Mouse (Mus musculus): ENCODE data around the gene Gfod1. TPM values are rescaled to one million over a fixed set of nuclear protein-coding genes. Genes with fewer than 3 reads are reported as not detected.

Gene Gfod1
- total RNA-seq, 2 experiments from 2014 or later = 59.1 to 69.9 TPM

DNA sequence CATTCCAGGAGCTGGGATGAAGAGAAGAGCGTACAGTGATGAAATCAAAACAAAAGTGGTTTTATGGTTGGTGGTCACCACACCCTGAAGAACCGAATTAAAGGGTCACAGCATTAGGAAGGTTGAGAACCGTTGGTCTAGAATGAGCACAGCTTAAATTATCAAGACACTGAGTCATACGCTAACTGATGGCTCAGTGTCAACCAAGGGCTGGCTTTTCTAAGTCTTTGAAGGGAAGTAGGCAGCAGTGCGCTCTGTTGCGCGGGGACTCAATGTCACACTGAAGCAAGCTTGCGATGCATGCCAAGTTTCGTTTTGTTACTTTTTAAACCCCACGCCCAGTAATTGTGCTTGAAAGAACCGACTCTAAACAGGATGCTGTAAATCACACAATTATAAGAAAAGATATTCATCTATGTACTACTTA is 64.2 kb downstream of the Gfod1 start:
- intact Hi-C loops (cut with DNase I) = no loop called here
- DNase-seq (ENCODE audit: low spot score in 2 of 2) = peak; percentile 52 to 74

DNA sequence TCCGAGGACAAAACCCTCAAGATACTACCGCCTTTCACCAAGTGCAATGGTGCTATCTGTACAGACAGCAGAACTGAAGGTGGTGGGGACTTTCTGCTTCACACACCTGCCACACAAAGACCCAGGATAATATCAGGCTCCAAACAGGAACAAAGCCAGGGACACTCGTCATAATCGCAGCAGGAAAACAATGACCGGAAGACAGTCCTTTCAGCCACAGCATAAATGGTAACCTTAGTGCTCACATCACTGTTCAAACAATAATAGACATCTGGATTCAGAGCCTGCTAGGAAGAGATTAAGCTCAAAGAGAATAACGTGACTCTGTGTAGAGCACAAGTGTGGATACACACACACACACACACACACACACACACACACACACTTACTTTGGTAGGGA is 67.3 kb downstream of the Gfod1 start:
- no peak for DNase-seq (ENCODE audit: low spot score in 2 of 2)
- intact Hi-C loops (cut with DNase I) = no loop called here

DNA sequence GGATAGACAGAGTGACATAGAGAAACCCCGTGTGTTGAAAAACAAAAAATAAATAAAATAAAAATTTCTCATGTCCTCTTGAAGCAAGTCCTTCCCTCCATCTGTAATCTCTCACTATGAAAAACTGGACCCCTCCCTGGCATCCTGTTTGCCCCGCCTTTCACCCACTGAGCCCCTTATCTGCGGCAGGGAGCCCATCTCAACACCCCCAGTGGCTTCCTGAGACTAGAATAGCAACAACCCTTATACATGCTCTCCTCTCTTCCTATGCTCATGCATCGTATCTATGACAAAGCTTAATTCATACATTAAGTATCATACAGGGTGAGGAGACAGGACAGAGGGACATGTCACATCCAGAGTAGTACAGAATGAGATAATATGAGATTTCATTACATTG is 68.0 kb downstream of the Gfod1 start:
- intact Hi-C loops (cut with DNase I) = no loop called here
- DNase-seq (ENCODE audit: low spot score in 2 of 2) = no peak

DNA sequence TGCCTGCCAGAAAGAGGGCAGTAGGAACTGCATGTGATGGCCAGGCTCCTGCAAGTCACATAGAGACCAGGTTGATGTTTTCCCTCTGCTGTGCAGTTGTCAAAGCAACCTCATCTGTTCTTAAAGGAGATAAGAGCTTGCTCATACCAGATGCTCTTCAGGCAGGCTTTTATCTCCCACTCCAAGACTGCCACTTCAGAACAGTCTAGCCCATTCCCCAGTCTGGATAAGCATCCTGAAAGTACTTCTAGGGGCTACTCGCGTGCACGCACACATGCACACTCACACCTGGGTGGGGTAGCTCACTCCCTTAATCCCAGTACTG is 68.4 kb downstream of the Gfod1 start:
- peak in 1 of 2 experiments; percentile 59 for DNase-seq (ENCODE audit: low spot score in 2 of 2)
- intact Hi-C loops (cut with DNase I) = no loop called here

DNA sequence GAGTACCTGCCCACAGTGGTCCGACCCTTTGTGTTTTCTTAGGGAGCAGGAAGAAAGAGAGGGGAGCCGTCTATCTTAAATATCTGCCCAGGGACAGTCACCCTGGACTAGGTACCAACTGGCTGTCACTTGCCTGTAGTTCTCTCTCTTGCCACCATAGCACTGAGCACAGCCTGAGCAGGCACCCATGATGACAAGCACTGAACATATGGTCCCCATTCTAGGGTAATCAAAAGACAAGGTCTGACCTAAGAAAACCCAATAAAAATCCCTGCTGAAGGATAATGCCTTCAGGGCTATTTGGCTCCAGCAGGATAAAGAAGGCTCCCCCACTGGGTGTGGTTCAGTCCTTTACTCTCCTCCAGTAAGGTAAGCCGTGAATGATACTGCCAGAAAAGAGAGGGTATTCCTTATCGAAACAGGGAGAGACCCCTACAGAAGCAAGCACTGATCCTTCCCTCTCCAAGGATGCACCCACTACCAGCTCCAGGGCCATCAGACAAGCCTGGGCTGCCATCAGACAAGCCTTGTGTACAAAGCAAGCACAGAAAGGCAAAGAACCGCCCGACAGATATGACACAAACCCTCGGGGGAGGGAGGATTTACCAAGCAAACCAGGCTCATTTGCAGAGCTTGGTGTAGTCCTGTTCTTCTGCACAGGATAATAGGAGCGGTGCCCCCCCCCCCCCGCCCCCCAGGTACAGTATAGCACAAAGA is 68.9 kb downstream of the Gfod1 start:
- intact Hi-C loops (cut with DNase I) = loop anchor here (5.0 kb wide), 1 partner anchor 37 kb away; no protein-coding TSS in a partner anchor
- no peak for DNase-seq (ENCODE audit: low spot score in 2 of 2)

DNA sequence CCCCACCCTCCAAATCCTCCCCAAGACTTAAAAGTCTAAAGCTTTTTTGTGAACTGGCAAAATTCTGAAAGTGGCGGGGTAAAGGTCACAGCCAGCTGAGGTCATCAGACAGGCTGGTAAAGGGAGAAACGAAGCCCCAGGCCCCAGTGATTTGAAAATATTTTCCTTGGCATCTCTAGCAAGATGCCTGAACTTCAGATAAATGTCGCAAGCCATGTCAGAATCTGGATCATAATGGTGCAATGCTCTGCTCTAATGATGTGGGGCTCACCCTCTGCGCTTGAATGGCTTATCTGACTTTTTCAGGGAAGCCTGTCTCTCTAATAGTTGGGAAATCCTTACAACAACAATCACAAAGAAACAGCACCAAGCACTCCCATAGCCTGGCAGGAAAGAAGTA is 70.6 kb downstream of the Gfod1 start:
- intact Hi-C loops (cut with DNase I) = loop anchor here (5.0 kb wide), 1 partner anchor 39 kb away; no protein-coding TSS in a partner anchor

DNA sequence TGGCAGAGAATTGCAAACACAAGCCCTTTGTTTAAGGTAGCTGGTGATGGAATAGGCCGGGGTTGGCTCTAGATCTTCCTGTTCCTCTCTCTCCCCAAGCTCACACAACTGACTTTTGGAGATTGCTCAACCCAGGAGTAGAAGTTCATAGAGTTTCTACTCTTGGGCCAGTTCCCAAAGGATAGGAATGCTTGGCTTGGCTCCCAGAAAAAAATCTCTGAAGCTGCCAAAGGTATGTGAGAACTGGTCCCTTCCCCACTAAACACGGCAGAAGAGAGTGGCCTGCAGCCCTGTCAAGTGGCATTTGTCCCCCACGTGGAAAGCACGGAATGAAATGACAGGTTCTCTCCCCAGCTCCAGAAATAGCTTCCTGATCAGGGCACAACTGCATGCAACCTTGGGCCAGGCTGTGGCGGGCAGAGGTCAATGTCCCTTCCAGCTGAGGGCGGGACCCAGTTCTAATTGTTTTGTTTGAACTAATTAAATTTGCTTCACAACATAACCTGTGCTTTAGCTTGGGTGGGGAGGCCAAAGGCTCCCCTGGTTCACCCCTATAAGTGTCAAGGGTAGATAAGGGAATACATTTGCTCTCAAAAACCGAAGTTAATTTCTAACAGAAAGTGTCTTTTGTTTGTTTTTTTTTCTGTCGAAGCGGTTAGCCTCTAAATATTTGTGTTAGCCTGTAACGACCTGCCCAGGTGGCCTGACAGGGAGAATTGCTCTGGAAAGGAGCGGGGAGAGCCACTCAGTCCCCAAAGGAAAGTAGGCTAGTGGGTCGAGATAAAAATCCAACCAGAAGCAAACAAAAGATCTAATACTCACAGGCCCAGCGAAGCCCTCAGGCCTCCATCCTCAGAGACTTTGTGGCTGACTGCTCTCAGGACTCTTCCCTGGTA is 71.8 kb downstream of the Gfod1 start:
- DNase-seq (ENCODE audit: low spot score in 2 of 2) = peak in 1 of 2 experiments; percentile 58
- intact Hi-C loops (cut with DNase I) = loop anchor here (2.0 to 5.0 kb wide), 2 partner anchors 40 to 69 kb away; no protein-coding TSS in a partner anchor

More for the DNA sequence above, 70.6 kb downstream of the Gfod1 start:
- no peak for DNase-seq (ENCODE audit: low spot score in 2 of 2)

DNA sequence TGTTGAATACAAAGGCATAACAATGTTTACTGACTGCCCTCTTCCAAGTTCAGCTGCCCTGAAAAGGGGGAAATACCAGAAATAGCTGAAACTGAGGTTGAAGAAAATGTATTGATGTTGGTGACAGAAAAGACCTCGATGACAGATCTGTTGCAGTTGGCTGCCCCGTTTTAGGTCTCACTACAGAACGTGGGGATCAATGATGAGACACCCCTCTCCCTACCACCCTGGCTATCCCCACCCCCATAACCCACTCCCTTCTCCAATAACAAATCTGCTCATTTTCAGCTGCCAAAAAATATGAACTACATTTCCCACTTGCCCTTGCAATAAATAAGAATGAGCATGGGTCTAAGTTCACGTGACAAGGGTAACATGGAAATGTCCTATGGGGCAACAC is 73.1 kb downstream of the Gfod1 start:
- no peak for DNase-seq (ENCODE audit: low spot score in 2 of 2)
- intact Hi-C loops (cut with DNase I) = loop anchor here (2.0 to 5.0 kb wide), 2 partner anchors 41 to 70 kb away; no protein-coding TSS in a partner anchor

DNA sequence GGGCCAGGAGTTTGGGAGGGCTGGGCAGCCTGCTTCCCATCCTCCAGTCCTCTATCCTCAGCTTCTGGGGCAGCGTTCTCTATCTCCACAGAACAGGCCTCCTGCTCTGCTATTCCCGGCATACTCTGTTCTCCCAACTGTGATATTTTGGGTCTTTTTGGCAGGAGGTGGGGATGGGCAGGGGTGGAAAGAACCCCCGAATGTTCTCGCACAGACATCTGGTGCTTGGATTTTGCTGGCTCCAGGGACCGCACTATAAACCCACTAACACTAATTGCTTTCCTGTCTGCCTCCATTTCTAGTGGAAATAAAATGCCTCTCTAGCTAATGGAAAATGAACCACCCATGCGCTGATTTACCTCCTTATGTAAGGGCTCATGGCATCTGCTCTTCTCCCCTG is 73.7 kb downstream of the Gfod1 start:
- intact Hi-C loops (cut with DNase I) = loop anchor here (2.0 to 5.0 kb wide), 2 partner anchors 42 to 71 kb away; no protein-coding TSS in a partner anchor
- peak; percentile 84 to 90 for DNase-seq (ENCODE audit: low spot score in 2 of 2)

DNA sequence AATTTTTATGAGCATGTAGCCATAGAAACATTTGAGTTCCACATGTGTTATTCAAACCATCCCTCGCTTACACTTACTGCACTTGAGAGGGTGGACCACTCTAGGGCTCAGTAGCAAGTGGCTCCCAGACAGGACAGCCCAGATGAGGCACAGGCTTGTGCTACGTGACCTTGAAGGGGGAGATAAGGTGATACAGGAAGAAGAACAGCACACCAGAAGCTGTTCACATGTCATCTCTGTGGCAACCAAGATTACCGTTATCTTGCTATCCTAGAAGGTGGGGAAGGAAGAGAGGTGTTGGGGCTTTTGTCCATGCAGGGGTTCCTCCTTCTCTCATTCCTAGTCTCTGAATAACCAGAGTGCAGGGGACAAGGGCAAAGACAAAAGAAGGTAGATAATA is 74.2 kb downstream of the Gfod1 start:
- intact Hi-C loops (cut with DNase I) = loop anchor here (2.0 to 5.0 kb wide), 3 partner anchors 37 to 71 kb away; no protein-coding TSS in a partner anchor
- DNase-seq (ENCODE audit: low spot score in 2 of 2) = no peak

DNA sequence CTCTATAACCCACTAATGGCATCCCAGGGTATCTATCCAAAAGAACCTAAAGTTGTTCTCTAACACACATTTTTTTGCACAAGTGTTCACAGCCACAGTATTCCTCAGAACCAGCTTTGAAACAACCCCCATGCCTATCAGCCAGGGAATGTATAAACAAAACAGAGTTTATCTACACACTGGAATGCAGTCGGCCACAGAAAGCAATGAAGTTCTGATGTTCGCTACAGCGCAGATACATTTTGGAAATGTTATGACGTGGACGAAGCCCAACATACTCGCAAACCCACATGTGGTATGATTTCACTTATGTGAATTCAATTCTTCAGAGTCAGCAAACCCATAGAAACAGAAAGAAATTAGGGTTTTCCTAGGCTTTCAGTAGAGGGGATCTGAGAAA is 75.8 kb downstream of the Gfod1 start:
- DNase-seq (ENCODE audit: low spot score in 2 of 2) = no peak
- intact Hi-C loops (cut with DNase I) = loop anchor here (5.0 kb wide), 1 partner anchor 36 kb away; no protein-coding TSS in a partner anchor

DNA sequence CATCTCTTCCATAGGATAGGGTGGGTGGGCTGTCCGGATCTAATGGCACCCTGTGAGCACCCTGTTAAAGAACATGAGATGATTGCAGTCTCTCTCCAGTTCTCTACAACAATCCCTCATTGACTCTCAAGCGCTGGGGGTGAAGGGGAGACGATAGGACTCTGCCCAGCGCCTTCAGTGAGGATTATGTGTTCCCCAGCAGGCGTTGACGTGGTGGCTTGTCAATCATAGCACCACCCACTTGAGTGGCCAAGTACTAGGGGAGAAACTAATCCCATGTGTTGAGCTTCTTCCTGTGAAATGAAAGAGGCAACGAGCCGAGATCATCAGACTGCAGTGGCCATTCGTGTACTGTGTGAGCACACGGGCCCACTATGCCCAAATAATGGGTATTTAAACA is 77.9 kb downstream of the Gfod1 start:
- intact Hi-C loops (cut with DNase I) = loop anchor here (5.0 kb wide), 1 partner anchor 34 kb away; no protein-coding TSS in a partner anchor
- no peak for DNase-seq (ENCODE audit: low spot score in 2 of 2)

DNA sequence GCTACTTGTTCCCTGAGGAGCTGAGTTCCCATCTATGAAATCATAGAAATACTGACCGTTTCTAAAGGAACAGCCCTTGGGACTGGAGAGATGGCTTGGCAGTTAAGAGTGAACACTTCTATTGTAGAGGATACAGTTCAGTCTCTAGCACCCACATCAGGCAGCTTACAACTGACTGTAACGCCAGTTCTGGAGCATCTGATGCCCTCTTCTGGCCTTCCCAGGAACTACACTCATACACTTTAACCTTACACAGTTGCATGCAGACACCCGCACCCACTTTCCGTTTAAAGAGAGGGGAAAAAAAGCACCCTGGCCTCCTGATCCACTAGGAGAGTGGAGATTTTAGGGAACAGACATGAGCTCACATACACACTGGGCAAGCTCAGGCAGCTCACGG is 78.8 kb downstream of the Gfod1 start:
- intact Hi-C loops (cut with DNase I) = loop anchor here (5.0 kb wide), 1 partner anchor 33 kb away; no protein-coding TSS in a partner anchor
- no peak for DNase-seq (ENCODE audit: low spot score in 2 of 2)

DNA sequence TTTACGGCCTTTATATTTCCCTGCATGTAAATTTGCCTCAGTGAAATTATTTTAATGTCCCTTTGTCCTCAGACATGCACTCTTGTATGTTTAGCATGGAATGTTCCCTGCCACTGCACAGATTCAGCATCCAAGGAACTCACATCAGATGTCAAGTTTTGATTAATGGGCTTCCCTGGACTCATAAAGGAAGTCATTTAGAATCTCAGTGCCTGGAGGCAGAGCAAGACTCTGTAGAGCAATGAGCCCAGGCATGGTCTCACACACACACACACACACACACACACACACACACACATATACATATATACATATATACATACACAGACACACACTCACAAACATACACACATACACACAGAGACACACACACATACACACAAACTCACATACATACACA is 81.9 kb downstream of the Gfod1 start:
- intact Hi-C loops (cut with DNase I) = no loop called here
- no peak for DNase-seq (ENCODE audit: low spot score in 2 of 2)

DNA sequence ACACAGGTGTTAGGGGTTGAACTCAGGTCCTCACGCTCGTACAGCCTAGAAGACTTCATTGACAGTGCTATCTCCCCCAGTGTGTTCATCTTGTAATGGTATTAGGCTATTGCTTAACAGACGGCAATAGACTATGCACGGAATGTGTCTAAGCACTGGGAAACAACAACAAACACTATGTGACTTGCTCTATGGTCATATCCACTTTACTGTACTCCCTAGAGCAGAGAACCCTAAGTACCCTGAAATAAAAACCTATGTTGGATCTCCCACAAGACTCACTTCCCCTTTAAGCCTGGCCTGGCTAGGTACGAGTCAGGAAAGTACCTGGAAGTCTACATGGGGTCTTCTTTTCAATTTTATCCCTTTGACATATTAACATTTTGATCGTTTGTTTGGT is 82.7 kb downstream of the Gfod1 start:
- intact Hi-C loops (cut with DNase I) = no loop called here
- no peak for DNase-seq (ENCODE audit: low spot score in 2 of 2)

DNA sequence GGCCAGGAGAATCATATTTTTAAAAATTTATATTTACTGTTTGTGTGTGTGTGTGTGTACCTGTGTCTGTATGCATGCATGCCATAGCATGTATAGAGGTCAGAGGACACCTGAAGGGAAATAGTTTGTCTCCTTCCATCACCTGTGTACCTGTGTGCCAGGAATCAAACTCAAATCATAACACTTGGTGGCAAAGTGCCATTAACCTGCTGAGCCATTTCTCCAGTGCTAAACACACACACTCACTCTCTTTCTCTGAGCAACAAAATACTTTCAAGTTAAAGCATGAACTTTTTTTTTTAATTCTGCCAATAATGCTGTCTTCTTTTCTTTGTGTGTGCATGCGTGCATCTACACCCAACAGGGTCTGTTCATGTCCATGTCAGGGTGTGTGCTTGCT is 83.3 kb downstream of the Gfod1 start:
- DNase-seq (ENCODE audit: low spot score in 2 of 2) = no peak
- intact Hi-C loops (cut with DNase I) = no loop called here

DNA sequence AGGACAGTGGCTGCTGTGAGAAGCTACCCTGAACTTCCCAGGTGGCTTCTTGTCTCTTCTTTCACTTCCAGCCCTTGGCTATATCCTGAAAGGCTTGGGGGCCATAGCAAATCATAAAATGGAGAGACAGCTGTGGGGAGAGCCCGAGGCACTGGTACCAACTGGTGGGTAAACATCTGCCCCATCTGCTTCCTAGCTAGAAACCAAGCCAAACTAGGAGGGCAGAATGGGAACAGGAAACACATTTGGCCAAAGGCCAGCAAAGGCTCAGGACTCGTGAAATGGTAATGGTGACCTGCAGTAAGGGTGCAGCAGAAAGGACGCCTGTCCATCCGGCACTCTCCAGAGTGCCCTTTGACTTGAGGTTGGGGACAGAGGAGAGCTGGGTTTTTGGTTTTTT is 85.2 kb downstream of the Gfod1 start:
- intact Hi-C loops (cut with DNase I) = no loop called here
- no peak for DNase-seq (ENCODE audit: low spot score in 2 of 2)

DNA sequence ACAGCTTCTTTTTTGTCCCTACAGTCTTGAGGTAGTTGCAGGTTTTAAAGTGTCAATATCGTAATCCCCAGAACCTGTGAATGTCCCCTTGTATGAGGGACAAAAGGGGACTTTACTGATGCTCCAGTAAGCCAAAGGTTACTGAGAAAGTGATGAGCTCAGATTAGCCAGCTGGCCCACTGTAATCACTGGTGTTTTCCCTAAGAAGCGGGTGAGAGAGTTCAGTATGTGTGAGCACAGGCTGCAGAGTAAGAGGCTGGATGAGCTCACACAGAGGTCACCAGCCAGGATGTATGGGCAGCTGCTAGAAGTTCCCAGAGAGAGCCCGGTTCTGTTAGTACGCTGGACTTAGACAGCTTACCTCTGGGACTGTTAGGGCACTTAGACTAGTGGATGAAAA is 85.7 kb downstream of the Gfod1 start:
- intact Hi-C loops (cut with DNase I) = no loop called here
- DNase-seq (ENCODE audit: low spot score in 2 of 2) = no peak

DNA sequence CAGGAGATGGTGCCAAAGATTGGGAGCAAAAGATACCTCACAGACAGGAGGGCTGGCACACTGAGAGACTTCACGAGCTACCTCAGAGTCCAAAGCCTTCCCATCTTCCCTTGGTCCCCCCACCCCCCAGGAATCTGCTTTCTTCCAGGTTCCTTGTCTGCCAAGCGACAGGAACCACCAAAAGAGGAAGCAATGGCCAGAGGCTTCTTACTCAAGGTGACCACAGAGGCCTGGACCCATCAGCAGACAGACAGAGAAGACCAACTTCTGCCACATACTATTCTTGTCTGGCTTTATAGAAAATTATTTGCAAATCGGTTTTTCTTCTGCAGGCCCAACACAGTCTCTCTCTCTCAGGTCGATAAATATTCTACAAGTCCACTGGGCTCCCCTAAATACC is 86.3 kb downstream of the Gfod1 start:
- no peak for DNase-seq (ENCODE audit: low spot score in 2 of 2)
- intact Hi-C loops (cut with DNase I) = no loop called here

DNA sequence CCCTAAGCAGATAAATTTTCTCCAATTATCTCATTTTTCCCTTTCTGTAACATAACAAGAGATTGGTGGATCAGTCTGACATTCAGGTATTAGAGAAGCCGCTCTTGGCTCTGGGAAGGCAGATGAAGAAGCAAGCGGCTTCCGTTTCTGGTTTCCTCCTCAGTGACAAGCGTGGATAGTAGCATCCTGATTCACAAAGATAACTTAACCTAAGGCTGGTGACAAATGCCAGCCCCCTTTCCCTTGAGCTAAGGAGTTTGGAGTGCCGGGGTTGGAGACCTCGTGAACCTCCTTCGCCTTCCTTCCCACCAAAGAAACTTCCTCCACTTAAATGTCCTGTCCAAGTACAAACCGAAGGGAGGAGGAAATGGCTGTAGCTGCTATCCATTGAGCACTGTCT is 86.9 kb downstream of the Gfod1 start:
- no peak for DNase-seq (ENCODE audit: low spot score in 2 of 2)

More for the DNA sequence above, 86.9 kb downstream of the Gfod1 start:
- intact Hi-C loops (cut with DNase I) = no loop called here

Data from left cerebral cortex, postnatal 14 days (tissue).